Mouse (Mus musculus) intestine, postnatal 0 days (tissue): ENCODE data around the gene 1700010I14Rik. TPM values are rescaled to one million over a fixed set of nuclear protein-coding genes. Genes with fewer than 3 reads are reported as not detected.

Source experiments
- ATAC-seq: fragments of 200-750 bp; cut with Nextera tagmentation; 2 replicates; pipeline ENCODE4 v1.8.0; 2017; ENCODE audit warnings: mild to moderate bottlenecking, moderate TSS enrichment, moderate library complexity
- H3K27ac ChIP-seq: fragments of 300-500 bp; sonication (generic); 2 replicates; pipeline ENCODE4 v1.5.1; 2014; ENCODE audit warnings: mild to moderate bottlenecking, low read depth, low read length, moderate library complexity
- H3K27me3 ChIP-seq: fragments of 300-500 bp; sonication (generic); replicated peaks from 2 replicates; pipeline ENCODE4 v1.6.1; 2014; ENCODE audit warnings: low read length, mixed read lengths; ENCODE audit not compliant: control insufficient read depth, insufficient read depth
- H3K36me3 ChIP-seq: fragments of 300-500 bp; sonication (generic); 2 replicates; pipeline ENCODE4 v1.6.1; 2014; ENCODE audit warnings: mild to moderate bottlenecking, moderate library complexity; ENCODE audit not compliant: control insufficient read depth, insufficient read depth
- H3K4me1 ChIP-seq: fragments of 300-500 bp; sonication (generic); replicated peaks from 2 replicates; pipeline ENCODE4 v1.6.1; 2014; ENCODE audit warnings: antibody characterized with exemption, low read length, mixed read lengths; ENCODE audit not compliant: control insufficient read depth, insufficient read depth
- H3K4me2 ChIP-seq: fragments of 300-500 bp; sonication (generic); replicated peaks from 2 replicates; pipeline ENCODE4 v1.6.1; 2014; ENCODE audit warnings: low read depth, mild to moderate bottlenecking, moderate library complexity
- H3K4me3 ChIP-seq: fragments of 300-500 bp; sonication (generic); 2 replicates; pipeline ENCODE4 v1.5.1; 2014; ENCODE audit warnings: low read depth, low read length
- H3K9ac ChIP-seq: fragments of 300-500 bp; sonication (generic); 2 replicates; pipeline ENCODE4 v1.6.1; 2014; ENCODE audit warnings: mild to moderate bottlenecking, low read depth, low read length
- H3K9me3 ChIP-seq: fragments of 300-500 bp; sonication (generic); 2 replicates; pipeline ENCODE4 v1.6.1; 2016; ENCODE audit warnings: mixed run types; ENCODE audit not compliant: control insufficient read depth
- CTCF ChIP-seq: sonication (generic); IDR thresholded peaks from 2 replicates; pipeline ENCODE4 v1.5.1; 2016; ENCODE audit warnings: low read depth, mild to moderate bottlenecking, control low read depth, antibody characterized with exemption, moderate library complexity
- WGBS: fragments of 180-500 bp; shearing (Covaris S2); extraction: QIAGEN DNeasy Blood & Tissue Kit; methylation state at CpG from one replicate; pipeline ENCODE4 v1.1.7; 2014; 5-methylcytosine and 5-hydroxymethylcytosine counted together
- polyA plus RNA-seq: library from polyadenylated mRNA; unstranded; fragments of >200 nt; fragmentation: Nextera tagmentation; extraction: Ambion mirVana; gene quantifications from 2 replicates; pipeline ENCODE4 v1.2.1, GENCODE M21; 2015

Gene 1700010I14Rik
- polyA plus RNA-seq, 1 experiment from 2014 or later: 1.2 TPM

GRCm38 (mm10) chr17:8976745-8977144, 11.4 kb upstream of the 1700010I14Rik start:
- TF ChIP-seq CTCF: no peak
- Histone ChIP-seq H3K4me3 (no peak overlapping the region), H3K36me3 (no peaks in the 10 kb centered on the region), H3K27me3 (no peaks in the 10 kb centered on the region), H3K9ac (no peak overlapping the region), H3K4me1 (no peaks in the 10 kb centered on the region), H3K27ac (no peak overlapping the region), H3K9me3 (no peaks in the 10 kb centered on the region), H3K4me2 (no peak overlapping the region)
- ATAC-seq: no peak
- WGBS: 91% methylated on average over 6 of the region's 6 CpGs

- Histone ChIP-seq H3K4me2 (no peak overlapping the region), H3K36me3 (no peaks in the 10 kb centered on the region), H3K4me1 (no peaks in the 10 kb centered on the region), H3K9ac (no peak overlapping the region), H3K9me3 (no peaks in the 10 kb centered on the region), H3K27ac (no peak overlapping the region), H3K4me3 (no peak overlapping the region), H3K27me3 (no peaks in the 10 kb centered on the region)
- WGBS: 51% methylated on average over 2 of the region's 2 CpGs
- no peak for ATAC-seq
- no peak for TF ChIP-seq CTCF
Measured at GRCm38 (mm10) chr17:8977271-8977670, 10.9 kb upstream of the 1700010I14Rik start.

- H3K9ac ChIP-seq: no peak overlapping the region
- 83% methylated on average over 2 of the region's 2 CpGs for WGBS
- no peak overlapping the region for H3K4me3 ChIP-seq
- no peak for ATAC-seq
- H3K4me1 ChIP-seq: no peaks in the 10 kb centered on the region
- no peak overlapping the region for H3K4me2 ChIP-seq
- no peak for TF ChIP-seq CTCF
- H3K27ac ChIP-seq: no peak overlapping the region
- H3K9me3 ChIP-seq: no peaks in the 10 kb centered on the region
- no peaks in the 10 kb centered on the region for H3K36me3 ChIP-seq
- no peaks in the 10 kb centered on the region for H3K27me3 ChIP-seq
Measured at GRCm38 (mm10) chr17:8983576-8983975, 4.6 kb upstream of the 1700010I14Rik start.

GRCm38 (mm10) chr17:8985714-8986113, 2.4 kb upstream of the 1700010I14Rik start:
- no peaks in the 10 kb centered on the region for H3K36me3 ChIP-seq
- H3K27me3 ChIP-seq: no peaks in the 10 kb centered on the region
- H3K9ac ChIP-seq: no peak overlapping the region
- 52% methylated on average over 5 of the region's 5 CpGs for WGBS
- 0 out of 2 replicates have a peak, but pooled peaks cover 2% of the 10 kb centered on the region for H3K4me1 ChIP-seq
- H3K9me3 ChIP-seq: no peaks in the 10 kb centered on the region
- no peak for ATAC-seq
- H3K27ac ChIP-seq: no peak overlapping the region
- H3K4me3 ChIP-seq: no peak overlapping the region
- H3K4me2 ChIP-seq: no peak overlapping the region
- TF ChIP-seq CTCF: no peak

GRCm38 (mm10) chr17:8986551-8986950, 1.6 kb upstream of the 1700010I14Rik start:
- Histone ChIP-seq H3K9ac (no peak overlapping the region), H3K4me1 (0 out of 2 replicates have a peak, but pooled peaks cover 2% of the 10 kb centered on the region), H3K36me3 (no peaks in the 10 kb centered on the region), H3K27me3 (no peaks in the 10 kb centered on the region), H3K4me3 (no peak overlapping the region), H3K27ac (no peak overlapping the region), H3K4me2 (no peak overlapping the region), H3K9me3 (no peaks in the 10 kb centered on the region)
- no peak for TF ChIP-seq CTCF
- WGBS: 77% methylated on average over 2 of the region's 2 CpGs
- ATAC-seq: no peak

- Histone ChIP-seq H3K4me3 (no peak overlapping the region), H3K9ac (no peak overlapping the region), H3K4me1 (0 out of 2 replicates have a peak, but pooled peaks cover 2% of the 10 kb centered on the region), H3K36me3 (no peaks in the 10 kb centered on the region), H3K27me3 (no peaks in the 10 kb centered on the region), H3K4me2 (no peak overlapping the region), H3K27ac (no peak overlapping the region), H3K9me3 (no peaks in the 10 kb centered on the region)
- ATAC-seq: no peak
- TF ChIP-seq CTCF: no peak
- 75% methylated on average over 5 of the region's 5 CpGs for whole genome bisulfite sequencing
Measured at GRCm38 (mm10) chr17:8987369-8987768, 764 bp upstream of the 1700010I14Rik start.

- no peak overlapping the region for H3K9ac ChIP-seq
- no peaks in the 10 kb centered on the region for H3K27me3 ChIP-seq
- no peaks in the 10 kb centered on the region for H3K36me3 ChIP-seq
- H3K4me3 ChIP-seq: no peak overlapping the region
- no peak overlapping the region for H3K27ac ChIP-seq
- 0 out of 2 replicates have a peak, but pooled peaks cover 2% of the 10 kb centered on the region for H3K4me1 ChIP-seq
- WGBS: 31% methylated on average over 8 of the region's 8 CpGs
- TF ChIP-seq CTCF: peak; percentile 48
- H3K9me3 ChIP-seq: no peaks in the 10 kb centered on the region
- ATAC-seq: no peak
- H3K4me2 ChIP-seq: no peak overlapping the region
Measured at GRCm38 (mm10) chr17:8991160-8991559, 3.0 kb downstream of the 1700010I14Rik start.
